Mouse (Mus musculus) layer of hippocampus, adult 9-10 months (tissue): ENCODE results near the gene Slc35c2.

Source experiments
- DNase-seq: peaks from one replicate; pipeline ENCODE4 v3.0.0; 2022; ENCODE audit warnings: low spot score

The Slc35c2 gene

GRCm38 (mm10) chr2:165273589-165273988 is 14.1 kb downstream of the Slc35c2 start:
- DNase-seq = no peak

DNA sequence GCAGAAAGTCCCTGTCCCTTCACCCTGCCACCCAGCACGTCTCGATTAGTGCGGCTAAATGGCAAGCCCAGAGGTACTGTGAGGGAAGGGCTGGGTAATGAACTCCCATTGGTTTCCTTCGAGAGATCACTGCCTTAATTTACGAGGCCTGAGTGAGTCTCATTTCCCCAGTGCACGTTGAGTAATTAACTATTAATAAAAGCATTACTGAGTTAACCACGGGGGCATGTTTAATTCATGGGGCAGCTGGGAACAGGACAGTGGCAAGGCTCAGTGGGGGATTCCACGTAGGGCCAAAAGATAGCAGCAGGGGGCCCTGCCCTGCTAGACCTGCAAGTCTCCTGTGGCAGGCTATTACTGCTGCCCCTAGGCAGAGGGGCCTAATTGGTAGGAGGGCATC is 16.3 kb downstream of the Slc35c2 start:
- DNase-seq = no peak

DNA sequence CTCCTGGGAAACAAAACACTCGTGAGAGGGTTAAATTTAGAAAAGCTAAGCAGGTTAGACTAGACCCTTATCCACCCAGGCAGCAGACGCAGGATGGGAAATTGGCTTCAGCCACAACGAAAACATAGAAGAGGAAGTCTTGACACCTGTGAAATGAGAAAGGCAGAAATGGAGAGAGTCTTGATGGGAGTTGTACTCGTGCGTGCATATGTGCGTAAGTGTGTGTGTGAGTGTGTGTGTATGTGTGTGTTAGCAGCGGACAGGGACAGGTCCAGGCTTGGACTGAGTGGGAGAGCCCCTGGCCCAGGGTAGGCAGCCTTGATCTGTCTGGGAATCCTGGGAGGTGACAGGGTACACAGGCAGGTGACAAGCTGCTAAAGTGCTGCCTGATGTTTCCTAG is 16.8 kb downstream of the Slc35c2 start:
- no peak for DNase-seq

- DNase-seq = no peak
These were observed 20.9 kb downstream of the Slc35c2 start for GRCm38 (mm10) chr2:165266739-165267138.

DNA sequence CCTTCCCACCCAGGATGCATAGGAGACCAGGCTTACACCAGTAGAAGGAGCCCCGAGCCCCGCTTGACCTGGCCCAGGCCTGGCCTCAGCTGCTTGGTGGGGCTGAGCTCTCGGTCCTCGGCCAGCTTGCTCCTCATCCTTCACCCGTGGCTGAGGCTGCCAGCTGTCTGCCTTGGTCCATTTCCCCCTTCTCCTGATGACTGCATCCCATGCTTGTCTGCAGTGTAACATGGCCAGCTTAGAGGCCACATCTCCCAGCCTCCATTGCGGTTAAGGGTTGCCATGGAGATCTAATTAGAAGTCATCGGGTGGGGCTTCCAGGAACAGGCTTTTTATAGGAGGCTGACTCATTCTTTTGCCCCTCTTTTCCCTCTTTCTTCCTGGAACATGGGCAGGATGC is 23.8 kb downstream of the Slc35c2 start:
- no peak for DNase-seq

DNA sequence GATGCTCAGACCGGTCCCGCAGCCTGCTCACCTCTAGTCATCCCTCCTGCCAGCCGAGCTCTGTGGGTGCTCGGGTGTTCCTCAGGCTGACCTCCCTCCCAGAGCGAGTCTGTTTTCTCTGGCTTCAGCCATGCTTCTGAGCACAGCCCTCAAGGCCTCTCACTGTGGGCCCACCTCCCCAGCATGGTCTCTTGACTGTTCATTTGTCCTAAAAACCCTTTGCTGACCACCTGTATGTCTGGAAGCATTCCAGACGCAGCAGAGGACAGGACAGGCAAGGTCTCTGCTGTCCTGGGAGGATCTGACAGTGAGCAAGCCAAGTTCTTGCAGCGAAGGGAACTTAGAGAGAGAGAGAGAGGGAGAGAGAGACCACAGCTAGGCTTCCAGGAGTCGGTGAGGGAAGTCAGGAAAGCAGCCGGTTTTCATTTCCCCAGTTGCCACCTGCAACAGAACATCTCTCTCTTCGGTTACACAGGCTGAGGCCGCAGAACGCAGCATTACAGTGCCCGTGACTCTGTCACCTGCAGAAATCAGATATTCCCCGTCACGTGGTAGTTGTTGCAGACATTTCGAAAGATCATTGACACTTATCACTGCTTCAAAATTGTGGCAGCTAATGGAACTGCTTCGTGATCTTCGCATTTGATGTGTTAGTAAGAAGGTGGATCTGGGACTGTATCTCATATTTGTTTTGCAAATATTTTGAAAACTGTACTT is 25.2 kb downstream of the Slc35c2 start:
- no peak for DNase-seq

DNA sequence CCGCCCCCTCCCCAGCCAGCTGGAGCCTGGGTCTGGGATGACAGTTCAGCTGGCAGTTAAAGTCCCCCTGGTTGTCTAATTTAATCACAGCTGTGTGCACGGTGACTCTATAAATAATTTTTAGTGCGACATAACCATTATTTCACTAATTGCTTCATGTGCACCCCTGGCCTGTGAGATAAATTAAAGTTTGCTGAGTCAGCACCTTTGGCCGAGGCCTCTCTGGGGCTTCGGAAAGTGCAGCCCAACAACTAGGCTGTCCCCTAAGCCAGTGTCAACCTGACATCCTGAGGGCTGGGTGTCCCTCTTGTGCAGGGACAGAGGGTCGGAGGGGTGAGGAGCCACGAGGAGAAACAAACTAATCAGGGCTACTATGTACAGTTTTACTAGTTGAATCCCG is 27.8 kb downstream of the Slc35c2 start:
- DNase-seq = no peak

GRCm38 (mm10) chr2:165258321-165258720 is 29.3 kb downstream of the Slc35c2 start:
- no peak for DNase-seq

GRCm38 (mm10) chr2:165257151-165257834 is 30.4 kb downstream of the Slc35c2 start:
- no peak for DNase-seq

DNA sequence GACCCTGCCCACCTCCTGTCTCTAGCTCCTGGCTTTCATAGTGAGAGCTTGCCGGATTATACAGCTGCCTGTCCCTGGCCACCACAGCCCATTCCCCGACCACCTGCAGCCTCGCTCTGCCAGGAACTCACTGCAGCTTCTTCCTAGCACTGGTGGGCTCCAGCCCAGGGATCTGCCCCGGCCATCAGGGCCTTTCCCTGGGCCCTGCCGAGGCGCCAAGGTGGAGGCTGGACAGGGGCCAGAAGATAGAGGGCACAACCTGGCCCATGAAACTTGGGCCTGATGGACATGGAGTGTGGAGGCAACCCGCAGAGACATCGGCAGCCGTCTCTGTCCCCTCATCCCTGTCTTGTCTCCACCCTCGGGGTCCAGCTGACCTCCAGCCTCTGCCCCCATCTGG is 31.5 kb downstream of the Slc35c2 start:
- DNase-seq = no peak

GRCm38 (mm10) chr2:165253867-165254266 is 33.8 kb downstream of the Slc35c2 start:
- DNase-seq = no peak

- no peak for DNase-seq
These were observed 34.4 kb downstream of the Slc35c2 start for GRCm38 (mm10) chr2:165253269-165253668.

DNA sequence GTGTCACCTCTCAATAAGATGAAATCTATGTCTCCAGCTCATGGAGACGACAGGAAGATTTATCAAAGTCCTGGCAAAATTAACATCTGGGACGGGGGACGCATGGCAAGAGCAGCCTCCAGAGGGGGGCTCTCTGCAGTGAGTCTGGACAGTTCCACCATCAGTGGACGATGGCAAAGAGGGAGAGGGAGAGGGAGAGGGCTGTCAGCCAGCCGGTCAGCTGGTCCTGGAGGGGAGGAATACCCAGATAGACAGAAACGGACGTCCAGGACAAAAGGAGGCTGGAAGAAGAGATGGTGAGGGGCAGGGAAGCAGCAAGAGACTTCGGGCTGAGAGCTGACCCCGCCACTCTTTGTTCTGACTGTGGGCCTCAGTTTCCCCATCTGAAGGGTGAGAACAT is 34.9 kb downstream of the Slc35c2 start:
- no peak for DNase-seq

DNA sequence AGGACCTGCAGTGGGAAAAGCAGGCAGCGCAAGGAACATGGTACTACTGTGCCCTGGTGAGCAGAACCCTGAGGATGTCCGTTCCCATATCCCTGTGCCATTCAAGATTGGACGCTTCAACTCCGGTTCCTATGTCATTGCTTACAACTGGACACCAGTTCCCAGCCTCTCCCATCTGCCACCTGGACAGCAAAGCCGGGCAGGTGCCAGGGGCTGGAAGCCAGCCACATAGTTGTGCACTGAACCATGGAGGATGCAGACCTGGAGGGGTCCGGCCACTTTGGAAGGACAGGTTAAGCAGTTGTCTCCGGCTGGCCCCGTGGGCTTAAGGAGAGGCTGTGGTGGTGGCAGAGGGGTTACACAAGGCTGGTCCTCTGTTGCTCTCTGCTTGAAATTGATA is 35.3 kb downstream of the Slc35c2 start:
- DNase-seq = no peak

GRCm38 (mm10) chr2:165250903-165251302 is 36.8 kb downstream of the Slc35c2 start:
- DNase-seq = no peak

GRCm38 (mm10) chr2:165248967-165249366 is 38.7 kb downstream of the Slc35c2 start:
- no peak for DNase-seq

DNA sequence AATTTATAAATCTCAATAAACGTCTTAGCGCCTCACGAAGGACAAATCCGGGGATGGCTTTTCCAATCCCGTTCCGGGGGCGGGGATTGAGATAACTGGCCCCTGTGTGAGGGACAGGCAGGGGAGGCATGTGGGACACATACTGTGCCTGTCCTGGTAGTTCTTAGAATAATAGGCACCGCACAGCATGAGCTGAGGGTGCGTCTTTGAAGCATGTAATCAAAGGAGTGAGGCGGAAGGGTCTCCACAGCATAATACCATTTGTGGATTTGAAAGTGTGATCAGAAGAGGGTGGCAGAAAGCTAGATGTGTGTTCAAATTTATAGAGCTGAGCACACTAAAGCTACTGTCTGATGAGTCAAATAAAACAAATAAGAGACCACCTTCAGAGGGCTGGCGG is 41.3 kb downstream of the Slc35c2 start:
- DNase-seq = no peak

DNA sequence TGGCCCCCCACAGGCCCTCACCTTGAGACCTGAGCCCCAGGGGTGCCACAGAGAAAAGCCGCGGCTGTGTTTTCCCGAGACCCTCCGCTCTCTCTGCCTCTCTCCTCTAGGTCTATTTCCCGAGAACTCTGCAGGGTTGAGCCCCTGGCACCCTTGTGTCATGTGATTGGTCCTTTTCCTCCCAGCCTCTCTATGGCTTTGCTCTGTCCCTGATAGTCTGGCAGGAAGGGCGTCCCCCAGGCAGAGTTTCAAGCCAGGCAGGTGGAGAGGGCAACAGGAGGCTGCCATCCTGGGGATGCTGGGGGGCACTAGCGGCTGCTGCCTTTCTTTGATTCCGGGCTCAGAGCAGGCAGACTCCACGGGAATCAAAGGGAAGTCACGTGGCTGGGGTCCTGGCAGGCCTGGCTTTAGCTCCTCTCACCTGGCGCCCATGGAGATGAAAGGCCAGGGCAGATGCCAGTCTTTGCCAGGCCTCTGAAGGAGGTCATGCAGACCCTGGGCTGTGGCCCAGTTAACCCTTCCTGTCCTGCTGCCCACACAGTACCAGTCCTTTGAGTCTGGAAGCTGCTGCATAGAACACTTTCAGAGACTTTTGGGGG is 44.4 kb downstream of the Slc35c2 start:
- no peak for DNase-seq

DNA sequence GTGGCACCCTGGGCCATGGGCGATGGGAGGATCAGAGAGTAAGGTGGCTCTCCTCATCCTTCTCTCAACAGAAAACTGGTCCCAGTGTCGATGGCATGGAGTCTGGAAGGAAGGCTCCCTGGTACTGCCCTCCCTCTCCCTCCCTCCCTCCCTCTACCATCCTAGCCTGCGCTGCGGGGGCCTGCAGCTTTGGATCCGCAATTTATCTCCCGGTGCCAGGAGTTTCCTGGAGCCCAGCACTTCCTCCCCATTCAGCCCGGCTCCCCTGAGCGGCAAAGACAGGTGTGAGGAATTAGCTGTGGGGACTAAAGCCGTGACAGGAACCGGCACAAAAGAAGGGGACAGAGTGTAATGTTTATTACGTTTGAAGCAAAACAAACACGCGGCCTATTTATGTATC is 45.1 kb downstream of the Slc35c2 start:
- no peak for DNase-seq

- DNase-seq = no peak
These were observed 45.9 kb downstream of the Slc35c2 start for GRCm38 (mm10) chr2:165241786-165242185.

- DNase-seq = no peak
These were observed 47.3 kb downstream of the Slc35c2 start for GRCm38 (mm10) chr2:165240371-165240770.

DNA sequence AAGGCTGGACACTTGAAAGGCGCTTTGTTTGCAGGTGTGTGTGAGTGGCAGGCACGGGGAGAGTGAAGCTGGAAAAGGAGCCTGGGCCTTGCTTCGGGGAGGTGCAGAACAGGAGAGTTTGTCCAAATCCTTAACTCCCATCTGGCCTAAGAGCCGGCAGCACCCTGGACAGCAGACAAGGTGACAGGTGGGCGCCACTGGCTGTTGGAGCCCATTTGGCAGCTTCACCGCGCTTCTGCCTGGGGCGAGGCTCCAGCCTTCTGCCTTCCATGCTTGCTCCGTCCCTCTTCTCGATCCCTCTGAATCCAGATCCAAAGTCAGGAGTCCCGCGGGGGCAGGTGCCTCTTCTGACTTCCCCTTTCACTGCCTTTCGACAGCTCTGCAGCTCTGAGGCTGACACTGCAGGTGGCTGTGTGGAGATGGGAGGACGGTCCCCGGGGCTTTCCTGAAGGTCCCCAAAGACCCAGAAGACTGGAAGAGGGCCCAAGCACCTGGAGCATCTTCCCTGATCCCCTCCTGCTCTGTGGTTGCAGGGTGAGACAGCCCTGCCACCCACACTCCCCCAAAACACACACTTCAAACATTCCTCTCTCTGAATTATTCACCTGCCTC is 48.0 kb downstream of the Slc35c2 start:
- DNase-seq = no peak
